Mouse (Mus musculus): ENCODE measurements around the gene Nphp4. TPM values are rescaled to one million over a fixed set of nuclear protein-coding genes. Genes with fewer than 3 reads are reported as not detected.

The Nphp4 gene
- total RNA-seq, 1 experiment, result 2.5 TPM

DNA sequence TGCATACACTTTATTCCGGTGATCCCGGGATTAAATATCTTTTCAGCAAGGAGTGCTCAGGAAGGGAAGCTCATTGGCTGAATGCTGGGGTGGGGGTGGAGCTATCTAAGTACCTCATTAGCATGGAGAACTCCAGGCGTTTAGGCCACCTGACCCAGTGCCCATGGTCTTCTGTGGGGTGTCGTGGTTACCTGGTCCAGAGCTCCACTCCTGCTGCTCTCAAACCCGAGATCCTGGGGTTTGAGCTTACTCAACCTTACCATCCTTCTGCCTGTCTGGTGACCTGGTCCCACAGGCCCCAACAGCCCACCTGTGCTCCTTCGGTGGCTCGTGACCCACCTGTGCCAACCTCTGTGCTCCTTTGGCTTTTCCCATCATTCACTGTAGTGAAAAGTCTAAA lies 38.4 kb downstream of the Nphp4 start:
- Histone ChIP-seq H3K9me3 (ENCODE audit: control insufficient read depth, insufficient read depth, low read depth, low read length) (no peaks in the 10 kb centered on the region), H3K27ac (ENCODE audit: insufficient read depth, low read depth, low read length, poor library complexity, severe bottlenecking) (no peak overlapping the region), H3K4me3 (ENCODE audit: insufficient read depth in 1 of 2, low read depth in 1 of 2, low read length in 2 of 2, poor library complexity in 1 of 2, severe bottlenecking in 1 of 2) (no peak overlapping the region; a peak in 1 of 4 replicates), H3K9ac (ENCODE audit: insufficient read depth, low read depth, low read length, poor library complexity, severe bottlenecking) (no peak overlapping the region), H3K36me3 (ENCODE audit: control insufficient read depth, insufficient read depth, low read length, poor library complexity, severe bottlenecking) (no peaks in the 10 kb centered on the region), H3K4me1 (ENCODE audit: control insufficient read depth in 2 of 2, insufficient read depth in 2 of 2, low read length in 2 of 2, poor library complexity in 1 of 2) (peaks cover 0 to 18% of the 10 kb centered on the region in 2 experiments; a peak in 1 of 4 replicates)
- TF ChIP-seq HCFC1 (IDR thresholded peaks at IDR 0.05; ENCODE audit: borderline replicate concordance, insufficient read depth, low read length), result no peak
- TF ChIP-seq ZNF384 (IDR thresholded peaks at IDR 0.05; ENCODE audit: low read depth, low read length), result no peak
- no peak for TF ChIP-seq MAFK (IDR thresholded peaks at IDR 0.05; ENCODE audit: insufficient read depth, low read depth, low read length)
- no peak for TF ChIP-seq ZC3H11A (IDR thresholded peaks at IDR 0.05; ENCODE audit: borderline replicate concordance, low read depth, low read length)
- TF ChIP-seq CHD2 (IDR thresholded peaks at IDR 0.05; ENCODE audit: low read depth, low read length), result no peak
- DNase-seq (ENCODE audit: low read depth, low spot score), result no peak
- in situ Hi-C loops (cut with MboI; ENCODE audit: low sequenced_read_pairs in 2 of 2, unreplicated experiment in 2 of 2), result no loop called here

DNA sequence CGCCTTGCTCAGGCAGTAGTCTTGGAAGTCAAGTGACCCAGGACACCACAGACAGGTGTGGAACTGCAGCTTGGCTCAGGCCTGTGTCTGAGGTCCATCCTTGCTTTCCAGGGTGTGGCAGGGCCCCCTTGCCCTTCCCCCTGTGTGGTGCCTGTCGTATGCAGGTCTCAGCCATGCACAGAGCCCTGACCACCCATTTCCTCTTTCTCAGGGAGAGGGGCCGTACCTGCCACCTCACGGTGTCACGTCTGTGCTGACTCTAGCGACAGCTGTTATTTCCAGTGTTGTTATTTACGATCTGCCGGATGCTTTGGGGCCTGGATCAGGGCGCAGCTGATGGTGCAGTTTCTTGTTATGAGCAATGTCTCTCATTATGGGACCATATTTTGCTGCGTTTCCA lies 42.6 kb downstream of the Nphp4 start:
- DNase-seq (ENCODE audit: low read depth, low spot score), result no peak
- Histone ChIP-seq H3K9me3 (ENCODE audit: control insufficient read depth, insufficient read depth, low read depth, low read length) (no peaks in the 10 kb centered on the region), H3K27ac (ENCODE audit: insufficient read depth, low read depth, low read length, poor library complexity, severe bottlenecking) (no peak overlapping the region), H3K4me1 (ENCODE audit: control insufficient read depth in 2 of 2, insufficient read depth in 2 of 2, low read length in 2 of 2, poor library complexity in 1 of 2) (peaks cover 0 to 19% of the 10 kb centered on the region in 2 experiments; a peak in 1 of 4 replicates), H3K9ac (ENCODE audit: insufficient read depth, low read depth, low read length, poor library complexity, severe bottlenecking) (no peak overlapping the region), H3K4me3 (ENCODE audit: insufficient read depth in 1 of 2, low read depth in 1 of 2, low read length in 2 of 2, poor library complexity in 1 of 2, severe bottlenecking in 1 of 2) (no peak overlapping the region), H3K36me3 (ENCODE audit: control insufficient read depth, insufficient read depth, low read length, poor library complexity, severe bottlenecking) (no peaks in the 10 kb centered on the region)
- TF ChIP-seq HCFC1 (IDR thresholded peaks at IDR 0.05; ENCODE audit: borderline replicate concordance, insufficient read depth, low read length) (no peak), MAFK (IDR thresholded peaks at IDR 0.05; ENCODE audit: insufficient read depth, low read depth, low read length) (no peak), ZC3H11A (IDR thresholded peaks at IDR 0.05; ENCODE audit: borderline replicate concordance, low read depth, low read length) (no peak), CHD2 (IDR thresholded peaks at IDR 0.05; ENCODE audit: low read depth, low read length) (no peak), ZNF384 (IDR thresholded peaks at IDR 0.05; ENCODE audit: low read depth, low read length) (no peak)
- in situ Hi-C loops (cut with MboI; ENCODE audit: low sequenced_read_pairs in 2 of 2, unreplicated experiment in 2 of 2), result no loop called here

DNA sequence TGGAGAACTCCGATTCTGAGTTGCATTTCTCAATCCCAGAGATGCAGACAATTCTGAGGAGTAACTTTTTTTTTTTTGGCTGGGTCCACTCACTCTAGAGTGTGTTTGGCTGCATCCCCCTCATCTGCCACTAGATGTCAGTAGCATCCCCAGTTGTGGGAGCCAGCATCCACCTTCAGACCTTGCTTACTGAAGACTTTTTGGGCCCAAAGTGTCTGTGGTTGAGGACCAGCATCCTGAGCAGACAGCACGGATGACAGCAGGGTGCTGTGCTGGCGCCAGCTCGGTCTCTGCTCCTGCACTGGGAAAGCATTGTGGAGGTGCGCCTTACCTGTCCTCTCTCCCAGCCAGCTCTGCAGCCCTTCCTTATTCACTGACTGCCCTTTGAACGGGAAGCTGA lies 43.6 kb downstream of the Nphp4 start:
- peak; percentile 86 for TF ChIP-seq ZNF384 (IDR thresholded peaks at IDR 0.05; ENCODE audit: low read depth, low read length)
- TF ChIP-seq HCFC1 (IDR thresholded peaks at IDR 0.05; ENCODE audit: borderline replicate concordance, insufficient read depth, low read length), result no peak
- no peak for TF ChIP-seq ZC3H11A (IDR thresholded peaks at IDR 0.05; ENCODE audit: borderline replicate concordance, low read depth, low read length)
- no peak for TF ChIP-seq CHD2 (IDR thresholded peaks at IDR 0.05; ENCODE audit: low read depth, low read length)
- no peak for TF ChIP-seq MAFK (IDR thresholded peaks at IDR 0.05; ENCODE audit: insufficient read depth, low read depth, low read length)

DNA sequence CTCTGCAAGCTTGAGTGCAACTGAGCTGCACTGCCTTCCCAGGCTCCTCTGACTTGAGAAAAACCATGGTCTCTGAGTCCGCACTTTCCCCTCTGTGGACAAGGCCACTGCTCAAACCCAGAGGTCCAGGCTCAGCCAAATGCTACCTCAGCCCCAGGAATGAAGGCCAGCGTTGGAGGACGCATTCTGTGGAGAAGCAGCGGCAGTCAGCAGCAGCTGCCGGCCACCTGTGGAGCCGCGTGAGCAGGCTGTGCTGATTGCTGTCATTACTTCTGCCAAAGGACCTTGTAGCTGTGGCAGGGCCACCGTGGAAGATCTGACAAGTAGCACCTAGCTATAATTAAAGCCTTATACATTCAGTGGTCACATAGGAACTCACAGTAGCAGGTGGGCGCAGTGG lies 56.4 kb downstream of the Nphp4 start:
- DNase-seq (ENCODE audit: low read depth, low spot score), result no peak

More for the DNA sequence above, 43.6 kb downstream of the Nphp4 start:
- no peak overlapping the region for H3K4me3 ChIP-seq (ENCODE audit: insufficient read depth in 1 of 2, low read depth in 1 of 2, low read length in 2 of 2, poor library complexity in 1 of 2, severe bottlenecking in 1 of 2)
- H3K9ac ChIP-seq (ENCODE audit: insufficient read depth, low read depth, low read length, poor library complexity, severe bottlenecking), result no peak overlapping the region
- peaks cover 0 to 13% of the 10 kb centered on the region in 2 experiments; a peak in 1 of 4 replicates for H3K4me1 ChIP-seq (ENCODE audit: control insufficient read depth in 2 of 2, insufficient read depth in 2 of 2, low read length in 2 of 2, poor library complexity in 1 of 2)
- H3K9me3 ChIP-seq (ENCODE audit: control insufficient read depth, insufficient read depth, low read depth, low read length), result no peaks in the 10 kb centered on the region
- in situ Hi-C loops (cut with MboI; ENCODE audit: low sequenced_read_pairs in 2 of 2, unreplicated experiment in 2 of 2), result no loop called here
- H3K36me3 ChIP-seq (ENCODE audit: control insufficient read depth, insufficient read depth, low read length, poor library complexity, severe bottlenecking), result no peaks in the 10 kb centered on the region; the same call in 1 of the 2 replicates
- peak; percentile 68 for DNase-seq (ENCODE audit: low read depth, low spot score)
- H3K27ac ChIP-seq (ENCODE audit: insufficient read depth, low read depth, low read length, poor library complexity, severe bottlenecking), result no peak overlapping the region

More for the DNA sequence above, 56.4 kb downstream of the Nphp4 start:
- TF ChIP-seq ZNF384 (IDR thresholded peaks at IDR 0.05; ENCODE audit: low read depth, low read length), result no peak
- no peak for TF ChIP-seq MAFK (IDR thresholded peaks at IDR 0.05; ENCODE audit: insufficient read depth, low read depth, low read length)
- TF ChIP-seq HCFC1 (IDR thresholded peaks at IDR 0.05; ENCODE audit: borderline replicate concordance, insufficient read depth, low read length), result no peak
- TF ChIP-seq CHD2 (IDR thresholded peaks at IDR 0.05; ENCODE audit: low read depth, low read length), result no peak
- TF ChIP-seq ZC3H11A (IDR thresholded peaks at IDR 0.05; ENCODE audit: borderline replicate concordance, low read depth, low read length), result no peak
- no peaks in the 10 kb centered on the region for H3K9me3 ChIP-seq (ENCODE audit: control insufficient read depth, insufficient read depth, low read depth, low read length)
- H3K4me1 ChIP-seq (ENCODE audit: control insufficient read depth in 2 of 2, insufficient read depth in 2 of 2, low read length in 2 of 2, poor library complexity in 1 of 2), result peaks cover 0 to 2% of the 10 kb centered on the region in 2 experiments; a peak in 2 of 4 replicates
- H3K36me3 ChIP-seq (ENCODE audit: control insufficient read depth, insufficient read depth, low read length, poor library complexity, severe bottlenecking), result no peaks in the 10 kb centered on the region
- no peak overlapping the region for H3K9ac ChIP-seq (ENCODE audit: insufficient read depth, low read depth, low read length, poor library complexity, severe bottlenecking)
- in situ Hi-C loops (cut with MboI; ENCODE audit: low sequenced_read_pairs in 2 of 2, unreplicated experiment in 2 of 2), result no loop called here
- H3K4me3 ChIP-seq (ENCODE audit: insufficient read depth in 1 of 2, low read depth in 1 of 2, low read length in 2 of 2, poor library complexity in 1 of 2, severe bottlenecking in 1 of 2), result no peak overlapping the region
- no peak overlapping the region for H3K27ac ChIP-seq (ENCODE audit: insufficient read depth, low read depth, low read length, poor library complexity, severe bottlenecking)
